Mouse (Mus musculus): ENCODE measurements around the gene Fabp2. TPM values are rescaled to one million over a fixed set of nuclear protein-coding genes. Genes with fewer than 3 reads are reported as not detected.

The Fabp2 gene
- polyA plus RNA-seq, 1 experiment from 2014 or later, result 126 TPM

- no peak for ATAC-seq (replicated peaks; ENCODE audit: low FRiP score, low TSS enrichment, low read depth)
- 91% methylated on average over 2 of the region's 2 CpGs for WGBS
- Histone ChIP-seq H3K9ac (ENCODE audit: low read length) (no peak overlapping the region), H3K4me3 (ENCODE audit: low read depth, low read length) (no peak overlapping the region), H3K9me3 (ENCODE audit: control insufficient read depth, low read length) (no peaks in the 10 kb centered on the region), H3K4me1 (replicated peaks; ENCODE audit: control insufficient read depth, insufficient read depth, low read length) (0 out of 2 replicates have a peak, but pooled peaks cover 4% of the 10 kb centered on the region), H3K27me3 (replicated peaks; ENCODE audit: control insufficient read depth, insufficient read depth, low read length) (no peaks in the 10 kb centered on the region), H3K27ac (ENCODE audit: low read depth) (no peak overlapping the region), H3K36me3 (ENCODE audit: control insufficient read depth, insufficient read depth, low read length) (no peaks in the 10 kb centered on the region), H3K4me2 (ENCODE audit: low read length) (no peak overlapping the region)
- DNase-seq (ENCODE audit: low spot score), result no peak
Measured at GRCm38 (mm10) chr3:122907841-122908240, 13.0 kb downstream of the Fabp2 start.

- Histone ChIP-seq H3K4me3 (ENCODE audit: low read depth, low read length) (no peak overlapping the region), H3K36me3 (ENCODE audit: control insufficient read depth, insufficient read depth, low read length) (no peaks in the 10 kb centered on the region), H3K27ac (ENCODE audit: low read depth) (no peak overlapping the region), H3K9ac (ENCODE audit: low read length) (no peak overlapping the region), H3K9me3 (ENCODE audit: control insufficient read depth, low read length) (no peaks in the 10 kb centered on the region), H3K4me2 (ENCODE audit: low read length) (no peak overlapping the region), H3K27me3 (replicated peaks; ENCODE audit: control insufficient read depth, insufficient read depth, low read length) (no peaks in the 10 kb centered on the region), H3K4me1 (replicated peaks; ENCODE audit: control insufficient read depth, insufficient read depth, low read length) (no peaks in the 10 kb centered on the region)
- WGBS, result 83% methylated on average over 5 of the region's 5 CpGs
- no peak for DNase-seq (ENCODE audit: low spot score)
- ATAC-seq (replicated peaks; ENCODE audit: low FRiP score, low TSS enrichment, low read depth), result no peak
Measured at GRCm38 (mm10) chr3:122915493-122915892, 20.6 kb downstream of the Fabp2 start.

- ATAC-seq (replicated peaks; ENCODE audit: low FRiP score, low TSS enrichment, low read depth) (no peak), DNase-seq (ENCODE audit: low spot score) (no peak)
- WGBS, result 77% methylated on average over 6 of the region's 6 CpGs
- Histone ChIP-seq H3K9me3 (ENCODE audit: control insufficient read depth, low read length) (no peaks in the 10 kb centered on the region), H3K4me3 (ENCODE audit: low read depth, low read length) (no peak overlapping the region), H3K4me1 (replicated peaks; ENCODE audit: control insufficient read depth, insufficient read depth, low read length) (no peaks in the 10 kb centered on the region), H3K36me3 (ENCODE audit: control insufficient read depth, insufficient read depth, low read length) (no peaks in the 10 kb centered on the region), H3K27ac (ENCODE audit: low read depth) (no peak overlapping the region), H3K4me2 (ENCODE audit: low read length) (no peak overlapping the region), H3K27me3 (replicated peaks; ENCODE audit: control insufficient read depth, insufficient read depth, low read length) (no peaks in the 10 kb centered on the region), H3K9ac (ENCODE audit: low read length) (no peak overlapping the region)
Measured at GRCm38 (mm10) chr3:122916191-122916680, 21.4 kb downstream of the Fabp2 start.

- ATAC-seq (replicated peaks; ENCODE audit: low FRiP score, low TSS enrichment, low read depth), result no peak
- Histone ChIP-seq H3K27ac (ENCODE audit: low read depth) (no peak overlapping the region), H3K4me1 (replicated peaks; ENCODE audit: control insufficient read depth, insufficient read depth, low read length) (peaks cover 5% of the 10 kb centered on the region; the same call in 1 of the 2 replicates), H3K27me3 (replicated peaks; ENCODE audit: control insufficient read depth, insufficient read depth, low read length) (no peaks in the 10 kb centered on the region), H3K9me3 (ENCODE audit: control insufficient read depth, low read length) (no peaks in the 10 kb centered on the region), H3K4me3 (ENCODE audit: low read depth, low read length) (no peak overlapping the region), H3K9ac (ENCODE audit: low read length) (no peak overlapping the region), H3K4me2 (ENCODE audit: low read length) (no peak overlapping the region), H3K36me3 (ENCODE audit: control insufficient read depth, insufficient read depth, low read length) (no peaks in the 10 kb centered on the region)
- DNase-seq (ENCODE audit: low spot score), result no peak
- 70% methylated on average over 2 of the region's 2 CpGs for whole genome bisulfite sequencing
Measured at GRCm38 (mm10) chr3:122918672-122919071, 23.8 kb downstream of the Fabp2 start.

- H3K27ac ChIP-seq (ENCODE audit: low read depth), result no peak within 1 kb of the TSS
- DNase-seq (ENCODE audit: low spot score), result no peak
- no peak for ATAC-seq (replicated peaks; ENCODE audit: low FRiP score, low TSS enrichment, low read depth)
Measured at GRCm38 (mm10) chr3:122919260-122919659, 24.4 kb downstream of the Fabp2 start, which contains the start of gene Gm10959. Gene Gm10959, minus strand, starts transcription at chr3:122919360.

GRCm38 (mm10) chr3:122920572-122921435 lies 25.9 kb downstream of the Fabp2 start:
- H3K9ac ChIP-seq (ENCODE audit: low read length), result no peak overlapping the region
- H3K4me3 ChIP-seq (ENCODE audit: low read depth, low read length), result no peak overlapping the region
- no peaks in the 10 kb centered on the region for H3K36me3 ChIP-seq (ENCODE audit: control insufficient read depth, insufficient read depth, low read length)
- ATAC-seq (replicated peaks; ENCODE audit: low FRiP score, low TSS enrichment, low read depth), result no peak
- no peaks in the 10 kb centered on the region for H3K27me3 ChIP-seq (replicated peaks; ENCODE audit: control insufficient read depth, insufficient read depth, low read length)
- H3K4me1 ChIP-seq (replicated peaks; ENCODE audit: control insufficient read depth, insufficient read depth, low read length), result peaks cover 9% of the 10 kb centered on the region
- no peaks in the 10 kb centered on the region for H3K9me3 ChIP-seq (ENCODE audit: control insufficient read depth, low read length)
- H3K4me2 ChIP-seq (ENCODE audit: low read length), result no peak overlapping the region
- no peak overlapping the region for H3K27ac ChIP-seq (ENCODE audit: low read depth)
- WGBS, result 66% methylated on average over 8 of the region's 8 CpGs
- no peak for DNase-seq (ENCODE audit: low spot score)

More at GRCm38 (mm10) chr3:122919260-122919659, 24.4 kb downstream of the Fabp2 start, which contains the start of gene Gm10959:
- Histone ChIP-seq H3K4me3 (ENCODE audit: low read depth, low read length) (no peak within 1 kb of the TSS), H3K27me3 (replicated peaks; ENCODE audit: control insufficient read depth, insufficient read depth, low read length) (no peaks in the 10 kb centered on the region), H3K9me3 (ENCODE audit: control insufficient read depth, low read length) (no peaks in the 10 kb centered on the region), H3K4me2 (ENCODE audit: low read length) (no peak within 1 kb of the TSS), H3K4me1 (replicated peaks; ENCODE audit: control insufficient read depth, insufficient read depth, low read length) (peaks cover 5% of the 10 kb centered on the region; the same call in 1 of the 2 replicates), H3K9ac (ENCODE audit: low read length) (no peak within 1 kb of the TSS), H3K36me3 (ENCODE audit: control insufficient read depth, insufficient read depth, low read length) (no peaks in the 10 kb centered on the region)
- 82% methylated on average over 8 of the region's 8 CpGs for WGBS

- ATAC-seq (replicated peaks; ENCODE audit: low FRiP score, low TSS enrichment, low read depth) (no peak), DNase-seq (ENCODE audit: low spot score) (no peak)
- Histone ChIP-seq H3K4me2 (ENCODE audit: low read length) (no peak overlapping the region), H3K36me3 (ENCODE audit: control insufficient read depth, insufficient read depth, low read length) (peaks cover under 1% of the 10 kb centered on the region; the same call in 1 of the 2 replicates), H3K4me3 (ENCODE audit: low read depth, low read length) (no peak overlapping the region), H3K9ac (ENCODE audit: low read length) (no peak overlapping the region), H3K9me3 (ENCODE audit: control insufficient read depth, low read length) (no peaks in the 10 kb centered on the region), H3K4me1 (replicated peaks; ENCODE audit: control insufficient read depth, insufficient read depth, low read length) (peaks cover 12% of the 10 kb centered on the region), H3K27me3 (replicated peaks; ENCODE audit: control insufficient read depth, insufficient read depth, low read length) (no peaks in the 10 kb centered on the region), H3K27ac (ENCODE audit: low read depth) (no peak overlapping the region)
- WGBS, result 73% methylated on average over 8 of the region's 8 CpGs
Measured at GRCm38 (mm10) chr3:122921676-122922527, 27.0 kb downstream of the Fabp2 start.

GRCm38 (mm10) chr3:122923147-122923546 lies 28.3 kb downstream of the Fabp2 start:
- H3K9me3 ChIP-seq (ENCODE audit: control insufficient read depth, low read length), result no peaks in the 10 kb centered on the region
- H3K4me3 ChIP-seq (ENCODE audit: low read depth, low read length), result peak overlapping the region; percentile 71
- H3K27me3 ChIP-seq (replicated peaks; ENCODE audit: control insufficient read depth, insufficient read depth, low read length), result no peaks in the 10 kb centered on the region
- peaks cover 8% of the 10 kb centered on the region; the same call in 1 of the 2 replicates for H3K36me3 ChIP-seq (ENCODE audit: control insufficient read depth, insufficient read depth, low read length)
- H3K27ac ChIP-seq (ENCODE audit: low read depth), result peak overlapping the region; percentile 83
- peaks cover 12% of the 10 kb centered on the region for H3K4me1 ChIP-seq (replicated peaks; ENCODE audit: control insufficient read depth, insufficient read depth, low read length)
- no peak for DNase-seq (ENCODE audit: low spot score)
- no peak overlapping the region for H3K9ac ChIP-seq (ENCODE audit: low read length)
- no peak for ATAC-seq (replicated peaks; ENCODE audit: low FRiP score, low TSS enrichment, low read depth)
- H3K4me2 ChIP-seq (ENCODE audit: low read length), result peak overlapping the region; percentile 55
- 48% methylated on average over 7 of the region's 7 CpGs for WGBS

Measured in intestine, embryonic 14.5 days (tissue).